Mouse (Mus musculus) E14TG2a.4 (cell line): ENCODE measurements around the gene Chpf.

Source experiments
- CTCF ChIP-seq: conservative IDR thresholded peaks from 2 replicates; pipeline ENCODE4 v1.5.1; 2014; ENCODE audit warnings: low read length
- NANOG ChIP-seq: IDR thresholded peaks from 2 replicates; pipeline ENCODE4 v1.6.1; 2014; ENCODE audit warnings: borderline replicate concordance, low read length, mixed read lengths

DNA sequence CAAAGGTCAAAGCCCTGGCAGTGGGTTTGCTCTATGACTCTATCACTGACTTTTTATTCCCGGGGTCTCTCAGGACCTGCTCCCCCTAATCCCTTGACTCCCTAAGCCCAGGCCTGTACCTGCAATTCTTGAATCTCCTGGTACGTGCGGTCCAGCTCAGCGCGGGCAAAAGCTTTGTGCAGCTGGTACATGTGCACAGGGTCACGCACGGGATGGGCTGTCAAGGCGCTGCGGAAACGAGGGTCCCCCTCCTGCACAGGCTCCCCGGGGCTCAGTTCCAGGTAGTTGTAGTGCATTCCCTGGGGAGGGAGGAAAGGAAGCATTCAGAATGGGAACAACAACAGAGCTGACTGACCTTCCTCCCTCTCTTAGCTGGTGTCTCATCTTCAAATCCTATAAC, 2.7 kb downstream of the Chpf start:
- TF ChIP-seq CTCF (no peak), NANOG (no peak)
